Mouse (Mus musculus): ENCODE data around the gene Slc12a5. TPM values are rescaled to one million over a fixed set of nuclear protein-coding genes. Genes with fewer than 3 reads are reported as not detected.
A peak's percentile ranks its signal among the peaks of the same experiment; 100 is the strongest.

Slc12a5 gene
- total RNA-seq (2022) = 1 to 10 TPM; 1.2 to 4.2 (median 2.8) TPM

DNA sequence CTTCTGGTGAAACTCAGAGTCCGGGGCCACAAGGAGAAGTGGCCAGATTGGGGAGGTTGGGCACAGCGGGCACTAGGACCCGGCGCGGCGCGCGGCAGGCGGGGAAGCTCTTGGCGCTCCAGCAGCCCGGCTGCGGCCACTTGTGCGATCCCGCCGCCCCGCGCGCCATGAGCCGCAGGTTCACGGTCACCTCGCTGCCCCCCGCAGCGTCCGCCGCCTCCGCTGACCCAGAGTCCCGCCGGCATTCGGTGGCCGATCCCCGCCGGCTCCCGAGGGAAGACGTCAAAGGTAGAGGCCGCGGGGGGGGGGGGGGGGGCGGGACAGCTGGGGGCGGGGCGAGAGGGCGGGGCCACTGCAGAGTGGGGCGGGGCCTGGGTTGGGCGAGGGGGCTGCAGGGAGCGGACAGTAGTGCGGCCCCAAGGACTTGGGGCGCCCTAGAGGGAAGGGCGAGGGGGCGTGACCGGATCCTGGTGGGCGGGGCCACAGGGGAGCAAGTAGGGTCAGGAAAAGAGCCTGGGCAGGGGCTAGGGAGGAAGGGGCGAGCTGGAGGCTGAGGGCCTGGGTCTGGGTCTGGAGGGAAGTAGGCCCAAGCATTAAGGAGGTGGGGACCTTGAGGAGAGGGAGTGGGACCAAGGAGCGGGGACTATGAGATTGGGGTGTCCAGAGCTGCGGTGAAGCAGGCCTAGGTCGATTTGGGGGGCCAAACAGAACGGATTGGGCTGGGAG is at the start of gene Slc12a5:
Gene Slc12a5, plus strand, starts transcription at position 87 of the 726 bp plus-strand sequence.
- no peak for DNase-seq (ENCODE audit: low spot score)

DNA sequence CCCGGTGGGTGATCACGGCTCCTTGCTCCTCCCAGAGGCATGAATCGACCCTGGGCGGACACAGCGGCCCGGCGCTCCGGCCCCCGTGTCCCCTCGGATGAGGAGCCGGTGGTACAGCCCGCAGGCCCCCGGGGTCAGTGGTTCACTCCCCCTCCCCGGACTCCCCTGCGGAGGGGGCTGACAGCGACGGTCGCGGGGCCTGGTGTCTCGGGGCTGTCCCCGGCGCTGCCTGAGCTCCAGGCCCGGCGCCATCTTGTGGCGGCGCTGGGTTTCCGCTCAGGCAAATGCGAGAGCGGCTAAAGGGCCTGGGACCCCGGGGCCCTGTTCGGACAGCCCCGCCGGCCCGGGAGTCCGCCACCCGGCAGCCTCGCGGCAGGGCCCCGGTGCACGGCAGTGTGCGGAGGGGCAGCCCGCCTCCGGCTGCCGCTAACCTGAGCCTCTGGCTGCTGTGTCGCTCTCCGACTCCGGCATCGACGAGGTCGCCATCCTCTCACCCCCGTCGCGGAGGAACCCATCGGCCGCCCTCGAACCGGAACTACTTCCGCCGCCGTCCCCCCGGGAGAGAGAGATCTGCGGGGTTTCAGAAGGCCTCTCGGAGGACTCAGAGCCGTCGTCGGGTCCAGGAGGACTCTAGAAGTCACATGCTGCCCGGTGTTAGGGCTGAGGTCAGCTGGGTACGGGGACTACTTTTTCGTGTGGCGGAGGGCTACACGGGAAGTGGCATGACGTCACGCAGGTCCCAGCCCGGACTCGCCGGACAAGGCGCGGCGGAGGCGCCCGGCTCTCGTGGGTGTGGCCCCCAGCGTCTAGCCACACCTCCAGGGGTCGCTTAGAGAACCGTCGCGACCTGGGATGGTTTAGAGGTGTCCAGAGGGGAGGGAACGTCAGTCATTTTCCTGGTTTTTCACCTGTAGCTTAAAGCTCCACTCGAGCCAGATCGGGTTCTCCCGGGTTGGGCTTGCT is 49.2 kb upstream of the Slc12a5 start, which contains the start of gene Zfp335:
Gene Zfp335, minus strand, starts transcription at position 672 of the 963 bp plus-strand sequence.
- peak; percentile 92 for DNase-seq (ENCODE audit: low spot score)

DNA sequence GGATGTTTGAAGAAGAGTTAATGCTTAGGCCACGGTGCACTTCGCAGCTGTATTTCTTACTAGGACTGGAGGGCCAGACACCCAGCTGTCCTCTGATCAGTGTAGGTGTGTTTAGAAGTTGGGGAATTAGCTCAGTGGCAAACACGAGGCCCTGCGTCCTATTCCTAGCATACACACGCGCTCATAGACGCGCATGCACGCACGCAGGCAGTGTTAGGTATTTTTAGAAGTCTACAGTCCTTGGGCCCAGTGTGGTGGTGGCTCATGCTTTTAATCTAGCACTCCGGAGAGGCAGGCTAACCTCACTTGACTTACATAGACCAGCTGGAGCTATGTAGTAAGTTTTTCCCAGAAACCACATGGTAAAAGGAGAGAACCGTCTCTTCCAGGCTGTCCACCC is 48.5 kb upstream of the Slc12a5 start:
- peak; percentile 65 for DNase-seq (ENCODE audit: low spot score)

DNA sequence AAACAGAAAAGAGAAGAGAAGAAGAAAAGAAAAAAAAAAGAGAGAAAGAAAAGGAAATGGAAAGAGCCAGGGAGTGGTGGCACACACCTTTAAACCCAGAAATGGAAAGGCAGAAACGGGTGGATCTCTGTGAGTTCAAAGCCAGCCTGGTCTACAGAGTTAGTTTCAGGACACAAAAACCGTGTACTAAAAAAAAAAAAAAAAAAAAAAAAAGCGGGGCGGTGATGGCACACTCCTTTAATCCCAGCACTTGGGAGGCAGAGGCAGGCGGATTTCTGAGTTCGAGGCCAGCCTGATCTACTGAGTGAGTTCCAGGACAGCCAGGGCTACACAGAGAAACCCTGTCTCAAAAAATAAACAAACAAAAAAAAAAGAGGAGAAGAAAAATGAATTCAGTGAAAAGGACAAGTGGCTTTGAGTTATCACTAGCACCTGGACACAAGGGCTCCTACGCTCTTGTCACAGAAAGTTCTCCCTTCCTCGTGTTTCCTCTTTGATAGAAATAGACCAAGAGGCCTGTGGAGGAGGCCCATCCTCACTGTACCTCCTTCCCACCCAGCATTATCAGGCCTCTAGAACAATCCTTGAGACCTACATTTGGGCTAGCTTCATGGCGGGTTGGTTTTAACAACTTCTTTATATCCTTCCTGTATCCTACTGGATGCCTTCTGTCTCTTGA is 47.7 kb upstream of the Slc12a5 start:
- no peak for DNase-seq (ENCODE audit: low spot score)

DNA sequence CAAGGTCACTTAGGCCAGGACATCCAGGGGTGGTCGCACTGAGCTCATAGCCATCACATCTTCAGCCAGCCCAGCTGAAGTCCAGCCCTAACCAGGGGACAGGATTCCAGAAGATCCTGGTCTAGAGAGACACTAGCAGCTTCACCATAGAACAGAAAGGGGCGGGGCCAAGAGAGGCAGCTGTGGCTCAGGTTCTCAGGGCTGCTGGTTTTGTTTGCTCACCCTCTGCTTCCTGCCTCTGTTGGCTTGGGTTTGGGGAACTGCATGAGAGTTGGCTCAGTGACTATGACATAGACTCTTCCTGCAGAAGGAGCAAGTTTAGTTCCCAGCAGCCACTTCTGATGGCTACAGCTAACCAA is 47.2 kb upstream of the Slc12a5 start:
- peak; percentile 55 for DNase-seq (ENCODE audit: low spot score)

DNA sequence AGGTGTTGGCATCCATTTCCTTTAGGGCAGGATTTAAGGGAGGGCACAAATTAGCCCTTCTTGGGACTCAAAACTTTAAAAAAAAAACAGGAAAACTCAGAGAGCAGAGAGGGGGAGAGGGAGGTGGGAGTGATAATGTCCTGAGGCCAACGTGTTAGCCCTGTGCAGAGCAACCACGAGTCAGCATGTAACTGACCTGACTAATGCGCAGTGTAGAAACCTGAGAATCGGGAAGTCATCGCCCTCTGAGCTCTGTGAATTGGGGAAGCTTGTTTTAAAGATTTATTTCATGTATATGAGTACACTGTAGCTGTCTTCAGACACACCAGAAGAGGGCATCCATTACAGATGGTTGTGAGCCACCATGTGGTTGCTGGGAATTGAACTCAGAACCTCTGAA is 43.8 kb upstream of the Slc12a5 start:
- no peak for DNase-seq (ENCODE audit: low spot score)

DNA sequence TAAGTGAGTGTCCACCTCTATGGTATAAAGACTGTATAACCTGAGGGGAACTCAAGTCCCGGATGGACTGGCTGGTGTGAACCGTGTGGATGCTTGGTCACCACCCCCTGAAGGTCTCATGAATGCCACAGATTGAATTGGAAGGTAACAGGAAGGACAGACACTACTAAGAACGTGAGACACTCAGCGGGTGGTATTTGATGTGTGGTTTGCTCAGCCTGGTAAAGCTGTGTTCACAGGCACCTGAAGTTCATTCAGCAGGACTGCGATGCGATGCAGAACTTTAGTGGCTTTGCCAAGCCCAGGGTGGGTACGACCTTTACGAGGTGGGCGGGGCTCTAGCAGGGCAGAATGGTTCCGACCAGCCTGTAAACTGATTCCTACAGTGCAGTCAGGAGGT is 43.2 kb upstream of the Slc12a5 start:
- no peak for DNase-seq (ENCODE audit: low spot score)

DNA sequence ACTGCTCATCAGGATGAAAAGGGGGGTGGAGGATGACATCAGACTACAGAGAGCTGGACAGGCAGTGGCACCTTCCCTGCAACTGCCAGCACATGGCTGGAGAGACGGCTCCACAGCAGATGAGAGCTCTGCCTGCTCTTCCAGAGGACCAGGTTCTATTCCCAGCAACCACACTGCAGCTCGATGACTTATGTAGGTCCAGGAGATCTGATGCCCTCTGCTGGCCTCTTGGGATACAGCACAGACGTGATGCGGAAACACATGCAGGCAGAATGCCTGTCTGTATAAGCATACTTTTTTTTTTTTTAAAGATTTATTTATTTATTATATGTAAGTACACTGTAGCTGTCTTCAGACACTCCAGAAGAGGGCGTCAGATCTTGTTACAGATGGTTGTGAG is 42.3 kb upstream of the Slc12a5 start:
- no peak for DNase-seq (ENCODE audit: low spot score)

DNA sequence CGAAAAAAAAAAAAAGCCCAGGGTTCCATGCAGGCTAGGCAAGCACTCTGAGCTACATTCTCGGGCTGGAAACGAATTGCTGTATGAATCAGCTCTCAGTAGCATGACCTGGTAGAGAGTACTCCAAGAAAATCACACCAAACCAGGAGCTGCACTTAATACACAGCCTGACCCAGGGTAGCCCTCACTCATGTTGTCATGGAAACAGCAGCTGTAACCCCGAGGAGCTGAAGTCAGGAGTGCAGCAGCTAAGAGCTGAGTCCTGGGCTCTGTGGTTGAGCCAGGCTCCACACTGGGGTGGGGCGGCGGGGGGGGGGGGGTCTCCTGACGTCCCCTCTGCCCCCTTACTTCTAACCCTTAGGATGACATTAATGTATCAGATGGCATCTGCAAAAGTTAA is 38.6 kb upstream of the Slc12a5 start:
- DNase-seq (ENCODE audit: low spot score) = no peak

DNA sequence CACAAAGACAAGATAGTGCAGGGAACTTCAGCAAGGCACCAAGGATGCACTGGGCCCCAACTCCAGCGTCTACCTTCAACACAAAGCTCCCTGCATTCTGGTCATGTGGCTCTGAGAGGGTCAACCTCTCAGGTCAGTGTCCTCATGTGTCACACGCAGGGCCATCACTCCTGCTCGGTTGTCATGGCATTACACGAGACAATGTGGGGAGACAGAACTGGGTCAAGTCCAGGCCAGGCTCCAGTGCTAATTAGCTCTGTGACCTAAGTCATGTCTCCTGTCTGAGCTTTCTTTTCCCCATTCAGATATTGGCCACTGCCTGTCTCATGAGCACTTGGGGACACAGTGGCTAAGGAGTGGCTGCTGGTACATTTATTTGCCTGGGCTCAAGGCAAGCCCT is 37.3 kb upstream of the Slc12a5 start:
- no peak for DNase-seq (ENCODE audit: low spot score)

DNA sequence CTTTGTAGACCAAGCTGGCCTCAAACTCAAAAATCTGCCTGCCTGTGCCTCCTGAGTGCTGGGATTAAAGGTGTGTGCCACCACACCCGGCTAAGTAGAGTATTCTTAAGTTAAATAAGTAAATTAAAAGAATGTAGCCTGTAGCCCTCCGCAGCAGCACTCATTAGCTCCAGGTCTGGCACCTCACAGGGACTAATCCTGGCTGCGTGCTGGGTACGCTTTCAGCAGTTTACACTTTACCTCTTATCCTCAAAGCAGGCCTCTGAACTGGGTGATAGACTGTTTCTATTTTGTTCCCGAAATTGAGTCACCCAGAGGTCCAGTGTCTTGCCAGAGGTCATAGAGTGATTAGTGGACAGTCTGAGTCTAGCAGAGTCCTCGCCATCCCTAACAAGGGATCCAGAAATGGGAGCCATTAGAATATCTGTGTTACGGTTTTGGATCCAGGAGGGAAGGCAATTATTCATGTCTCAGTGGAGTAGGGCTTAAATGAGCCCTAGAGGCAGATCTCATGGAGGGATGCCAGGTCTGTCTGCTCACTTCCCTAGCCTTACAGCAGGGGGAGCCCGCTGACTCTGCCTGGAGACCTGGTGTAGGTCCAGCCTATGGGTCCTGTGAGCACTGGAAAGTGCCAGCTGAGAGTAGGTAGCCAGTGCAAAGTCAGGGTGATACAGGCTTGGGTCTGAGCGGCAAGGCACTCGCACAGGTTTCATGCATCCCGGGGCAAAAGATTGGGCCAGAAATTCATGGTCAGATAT is 36.3 kb upstream of the Slc12a5 start:
- DNase-seq (ENCODE audit: low spot score) = peak; percentile 92

DNA sequence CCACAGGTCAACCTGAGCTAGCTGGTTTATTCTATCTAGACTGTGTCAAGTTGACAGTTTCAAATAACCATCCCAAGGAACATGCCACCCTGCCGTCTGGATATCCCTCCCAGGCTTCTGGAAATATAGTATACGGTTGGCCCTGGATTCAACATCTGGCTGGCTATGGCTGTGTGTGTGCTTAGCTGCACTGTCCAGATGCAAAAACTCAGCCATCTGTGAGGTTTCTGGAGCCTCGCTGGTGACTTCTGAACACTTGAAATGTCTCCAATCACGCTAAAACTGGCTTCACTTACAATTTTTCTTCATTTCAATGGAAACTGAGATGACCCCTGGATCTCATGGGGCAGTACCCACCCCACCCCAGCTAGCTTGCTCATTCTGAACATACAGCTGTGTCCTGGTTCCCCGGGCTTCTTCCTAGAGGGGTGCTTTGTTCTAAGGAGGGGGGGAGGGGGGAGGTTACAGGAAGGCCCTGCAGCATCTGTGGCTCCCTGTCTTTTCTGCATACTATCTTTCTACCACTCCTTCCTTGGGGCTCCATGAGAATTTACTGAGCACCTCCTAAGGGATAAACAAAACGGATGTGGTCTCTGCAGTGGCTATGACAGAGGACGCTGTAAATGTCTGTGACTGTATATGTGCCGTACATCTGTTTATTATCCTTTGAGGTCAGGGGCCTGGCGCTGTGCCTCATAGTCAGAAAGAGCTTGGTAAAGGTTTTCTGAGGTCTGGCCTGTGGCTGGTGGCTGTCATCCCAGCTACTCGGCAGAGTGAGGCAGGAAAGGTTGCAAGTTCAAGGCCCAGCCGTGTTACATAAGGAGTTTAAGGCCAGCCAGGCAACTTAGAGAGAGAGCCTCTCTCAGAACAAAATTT is 29.7 kb upstream of the Slc12a5 start:
- no peak for DNase-seq (ENCODE audit: low spot score)

DNA sequence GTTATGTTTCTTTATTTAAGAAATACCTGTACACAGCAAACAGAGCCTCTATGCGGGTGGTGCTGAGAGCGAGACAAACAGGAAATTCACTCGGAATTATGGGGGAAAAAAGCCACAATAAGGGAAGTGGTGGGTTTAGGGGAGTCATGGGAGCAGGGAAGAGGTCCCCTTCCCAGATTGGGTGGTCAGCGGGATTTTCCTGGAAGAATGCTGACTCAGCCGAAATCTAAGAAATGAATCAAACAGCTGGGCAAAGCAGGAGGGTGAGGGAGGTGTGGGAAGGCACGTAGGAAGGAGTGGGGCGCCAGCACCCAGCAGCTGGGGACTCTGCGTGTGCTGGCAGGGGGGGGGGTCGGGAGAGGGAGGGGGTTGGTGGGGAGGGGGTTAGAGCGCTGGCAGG is 27.1 kb upstream of the Slc12a5 start:
- no peak for DNase-seq (ENCODE audit: low spot score)

DNA sequence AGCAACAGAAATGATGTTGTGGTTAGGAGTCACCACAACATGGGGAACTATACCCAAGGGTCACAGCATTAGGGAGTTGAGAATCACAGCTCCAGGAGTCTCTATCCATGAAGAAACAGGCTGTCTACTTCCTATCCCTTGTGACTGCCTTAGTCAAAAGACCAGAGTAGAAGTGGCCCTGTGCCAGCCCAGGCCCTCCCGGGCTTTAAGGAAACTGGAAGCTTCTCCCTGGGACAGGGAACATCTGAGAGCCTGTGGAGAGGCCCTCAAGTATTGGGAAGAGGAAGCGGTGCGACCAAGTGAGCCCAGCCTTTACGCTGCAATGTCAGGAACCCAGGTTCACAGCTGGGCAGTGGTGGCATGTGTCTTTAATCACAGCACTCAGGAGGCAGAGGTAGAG is 24.6 kb upstream of the Slc12a5 start:
- DNase-seq (ENCODE audit: low spot score) = no peak

DNA sequence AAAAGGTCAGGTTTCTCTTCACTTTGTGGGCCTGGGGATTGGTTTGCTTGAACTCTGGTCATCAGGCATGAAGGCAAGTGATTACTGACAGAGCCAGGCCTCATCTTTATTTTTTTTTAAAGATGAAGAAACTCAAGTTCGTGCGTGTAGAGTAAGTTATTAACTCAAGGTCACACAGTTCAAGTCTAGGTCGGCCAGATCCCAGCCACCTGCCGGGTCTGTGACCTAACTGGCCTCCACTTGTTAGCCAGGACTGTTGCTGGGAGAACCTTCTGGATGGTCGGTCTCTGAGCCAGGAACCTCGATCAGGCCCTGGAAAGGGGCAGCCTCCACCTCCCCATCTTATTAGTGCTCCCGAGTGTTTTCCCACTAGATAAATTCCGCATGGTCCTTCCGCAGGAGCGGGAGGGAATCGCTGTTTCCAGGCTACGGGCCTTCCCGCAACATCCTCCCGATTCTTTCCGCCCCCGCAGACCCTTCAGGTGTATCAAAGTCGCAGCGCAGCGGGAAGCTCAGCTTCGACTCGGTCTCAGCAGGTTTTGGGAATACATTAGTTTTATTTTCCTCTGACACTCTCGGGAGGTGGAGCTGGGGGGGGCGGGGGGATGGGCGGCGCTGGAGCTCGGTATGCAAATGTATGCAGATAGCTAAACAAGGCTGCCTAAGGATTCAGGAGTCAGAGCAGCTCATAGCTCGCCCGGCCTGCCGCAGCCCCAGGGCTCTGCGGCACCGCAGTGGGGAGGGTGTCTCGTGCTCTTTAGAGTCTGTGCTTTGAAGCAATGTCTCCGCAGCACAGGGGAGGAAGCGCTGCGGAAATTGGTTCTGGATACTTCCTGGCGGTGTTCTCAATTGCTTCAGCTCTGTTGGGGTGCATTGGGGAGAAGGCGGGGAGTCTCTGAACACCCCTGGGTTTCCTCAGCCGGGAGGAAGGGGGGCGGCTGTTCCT is 22.2 kb upstream of the Slc12a5 start:
- no peak for DNase-seq (ENCODE audit: low spot score)

DNA sequence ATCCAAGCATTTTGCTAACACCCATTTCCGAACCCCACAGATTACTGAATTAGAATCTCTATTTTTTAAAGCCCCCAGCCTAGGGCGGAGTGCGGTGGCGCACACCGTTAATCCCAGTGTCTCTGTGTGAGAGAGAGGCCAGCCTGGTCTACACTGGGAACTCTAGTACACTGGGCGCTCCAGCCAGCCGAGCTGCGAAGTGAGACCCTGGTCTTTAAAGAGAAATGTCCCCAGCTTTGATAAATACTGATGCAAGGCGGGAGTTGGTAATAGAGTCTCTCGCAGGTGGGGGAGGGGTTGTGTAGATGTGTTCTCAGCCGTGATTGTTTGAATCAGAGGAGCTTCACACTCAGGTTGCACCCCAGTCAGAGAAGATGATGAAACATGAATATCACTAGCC is 21.5 kb upstream of the Slc12a5 start:
- no peak for DNase-seq (ENCODE audit: low spot score)

DNA sequence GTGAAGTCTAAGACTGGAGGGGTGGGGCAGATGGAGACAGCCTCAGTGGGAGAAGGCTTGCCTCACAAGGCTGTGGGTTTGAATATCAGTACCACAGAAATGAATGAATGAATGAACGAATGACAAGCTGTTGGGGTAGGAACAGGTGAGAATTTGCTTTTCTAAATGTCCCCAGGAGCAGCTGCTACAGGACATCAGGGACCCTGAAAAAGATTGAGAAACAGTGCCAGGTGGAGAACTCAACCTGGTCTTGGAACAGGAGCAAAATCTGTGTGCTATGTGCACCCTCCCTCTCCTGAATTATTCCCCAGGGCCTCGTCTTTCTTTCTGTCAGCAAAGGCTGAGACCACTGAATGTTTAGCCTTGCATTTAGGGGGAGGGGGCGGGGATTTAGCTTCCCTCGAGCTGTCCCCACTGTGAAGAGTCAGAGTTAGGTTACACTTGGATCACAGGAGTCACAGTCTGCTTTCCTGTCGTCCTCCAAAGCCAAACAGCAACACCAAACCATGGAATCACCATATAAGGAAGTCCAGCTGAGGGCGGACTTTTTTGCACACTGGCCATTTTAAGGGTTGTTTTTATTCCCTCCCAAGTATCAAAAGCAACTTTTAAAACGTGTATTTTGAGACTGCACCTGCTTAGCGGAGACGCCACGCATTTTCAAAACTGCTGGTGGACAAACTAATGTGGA is 20.3 kb upstream of the Slc12a5 start, which contains the start of gene Mmp9:
Gene Mmp9, plus strand, starts transcription at position 641 of the 691 bp plus-strand sequence.
- DNase-seq (ENCODE audit: low spot score) = no peak

DNA sequence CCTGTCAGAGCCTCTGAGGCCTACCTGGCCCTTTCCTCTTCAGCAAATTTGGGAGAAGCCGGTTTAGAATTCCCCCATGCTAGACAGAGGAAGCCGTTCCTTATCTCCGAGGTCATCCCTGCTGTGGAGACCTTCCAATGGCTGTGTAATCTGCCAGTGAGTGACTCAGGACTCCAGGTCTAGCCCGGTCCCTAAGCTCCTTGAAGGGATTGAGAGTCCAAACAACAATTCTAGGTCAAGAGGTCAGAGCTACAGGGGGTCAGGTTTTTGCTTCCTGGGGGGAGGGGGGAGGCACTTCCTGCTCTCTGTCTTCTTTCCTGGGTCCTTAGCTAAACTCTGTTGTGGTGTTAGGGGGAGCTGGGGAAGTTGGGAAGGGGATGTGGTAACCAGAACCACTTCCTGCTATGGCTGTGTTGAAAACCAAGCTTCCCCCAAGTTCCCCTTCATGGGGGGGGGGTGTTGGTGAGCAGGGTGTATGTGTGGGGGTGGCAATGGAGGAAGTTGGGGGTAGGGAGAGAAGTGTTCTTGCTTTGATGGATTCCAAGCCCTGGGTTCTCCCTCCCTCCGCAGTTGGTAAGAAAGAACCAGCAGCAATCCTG is 17.8 kb upstream of the Slc12a5 start:
- DNase-seq (ENCODE audit: low spot score) = peak; percentile 29

Measured in heart, adult 8-10 months (tissue).